Mouse (Mus musculus) stomach, postnatal 0 days (tissue): ENCODE measurements around the gene Tmem92.

Experiments used
- CTCF ChIP-seq: IDR thresholded peaks from 2 replicates; pipeline ENCODE4 v1.5.1; 2016; ENCODE audit warnings: antibody characterized with exemption, low read depth, mild to moderate bottlenecking, moderate library complexity
- EP300 ChIP-seq: optimal IDR thresholded peaks from 2 replicates; pipeline ENCODE3; 2016; ENCODE audit warnings: antibody characterized with exemption

GRCm38 (mm10) chr11:94730261-94730660 is 52.2 kb downstream of the Tmem92 start:
- TF ChIP-seq CTCF (peak; percentile 94), EP300 (no peak)
